Mouse (Mus musculus): Measurements from ENCODE around the gene Pla2g2e. TPM values are rescaled to one million over a fixed set of nuclear protein-coding genes. Genes with fewer than 3 reads are reported as not detected.

Gene Pla2g2e
- polyA plus RNA-seq (2014; fragmentation: Illumina TruSeq; extraction: RNeasy Lipid Tissue Mini Kit (QIAGEN cat#74804); ENCODE audit: low replicate concordance), result not detected

GRCm38 (mm10) chr4:138877731-138878130 lies at the start of gene Pla2g2e:
Gene Pla2g2e (plus strand): TSS chr4:138877942.

DNA sequence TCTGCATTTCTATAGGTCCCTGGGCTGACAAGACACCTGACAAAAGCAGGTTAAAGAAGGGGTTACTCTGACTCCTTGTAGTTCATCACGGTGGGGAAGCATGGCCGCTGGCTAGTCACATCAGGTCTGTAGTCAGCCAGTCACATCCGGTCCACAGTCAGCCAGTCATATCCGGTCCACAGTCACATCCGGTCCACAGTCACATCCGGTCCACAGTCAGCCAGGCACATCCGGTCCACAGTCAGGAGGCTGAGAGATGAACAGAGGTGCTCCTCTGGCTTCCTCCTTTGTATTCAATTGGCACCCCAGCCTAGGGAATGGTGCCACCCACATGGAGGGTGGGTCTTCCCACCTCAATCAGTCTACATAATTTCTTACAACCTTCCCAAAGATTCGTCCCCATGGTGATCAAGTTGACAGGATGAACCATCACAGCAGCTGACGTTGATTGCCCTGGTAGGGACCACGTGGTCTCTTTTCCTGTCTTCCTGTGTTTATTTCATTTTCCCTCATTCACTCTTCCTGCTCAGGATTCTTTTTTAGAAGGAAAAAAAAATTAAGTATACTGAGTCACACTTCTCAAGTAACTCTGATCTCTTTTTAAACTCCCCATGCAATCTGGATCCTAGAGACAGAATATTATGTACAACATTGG lies 14.3 kb upstream of the Pla2g2e start, which contains the start of gene Pla2g5:
Pla2g5 (minus strand) TSS at position 139 of the 655 bp plus-strand sequence.

GRCm38 (mm10) chr4:138873864-138874263 lies 3.9 kb upstream of the Pla2g2e start, which contains the start of gene Gm13030:
Gene Gm13030 (minus strand): TSS chr4:138873964.

DNA sequence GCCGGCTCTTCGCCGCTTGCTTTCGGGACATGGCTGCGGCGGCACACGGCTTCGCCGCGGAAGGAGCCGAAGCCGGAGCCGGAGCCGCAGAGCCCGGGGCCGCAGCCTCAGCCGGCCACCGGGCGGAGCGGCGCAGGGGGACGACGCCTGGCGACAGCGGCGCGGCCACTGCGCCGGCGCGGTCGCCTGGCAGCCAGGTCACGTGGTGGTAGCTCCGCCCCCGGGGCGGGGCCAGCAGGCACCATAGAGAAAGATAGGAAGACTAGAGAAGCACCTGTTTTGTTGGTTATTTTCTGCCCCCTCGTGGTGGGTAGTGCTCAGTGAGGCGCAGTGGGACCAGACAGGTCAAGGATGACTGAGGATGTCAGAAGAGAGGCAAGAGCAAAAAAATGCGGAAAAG lies 36.1 kb downstream of the Pla2g2e start, which contains the start of gene Otud3:
Otud3 (minus strand) TSS at position 149 of the 400 bp plus-strand sequence.

Other genes starting within 250 kb of the Pla2g2e start
- not detected for gene Vwa5b1, start 242.1 kb upstream of the Pla2g2e start, polyA plus RNA-seq (2014; fragmentation: Illumina TruSeq; extraction: RNeasy Lipid Tissue Mini Kit (QIAGEN cat#74804); ENCODE audit: low replicate concordance)
- not detected for gene Pla2g2c, start 153.2 kb upstream of the Pla2g2e start, polyA plus RNA-seq (2014; fragmentation: Illumina TruSeq; extraction: RNeasy Lipid Tissue Mini Kit (QIAGEN cat#74804); ENCODE audit: low replicate concordance)
- not detected for gene Ubxn10, start 140.8 kb upstream of the Pla2g2e start, polyA plus RNA-seq (2014; fragmentation: Illumina TruSeq; extraction: RNeasy Lipid Tissue Mini Kit (QIAGEN cat#74804); ENCODE audit: low replicate concordance)
- gene Pla2g2f, start 120.3 kb upstream of the Pla2g2e start, polyA plus RNA-seq (2014; fragmentation: Illumina TruSeq; extraction: RNeasy Lipid Tissue Mini Kit (QIAGEN cat#74804); ENCODE audit: low replicate concordance), result 0.33 TPM
- 8.3 TPM for gene Pla2g2d, start 102.2 kb upstream of the Pla2g2e start, polyA plus RNA-seq (2014; fragmentation: Illumina TruSeq; extraction: RNeasy Lipid Tissue Mini Kit (QIAGEN cat#74804); ENCODE audit: low replicate concordance)
- 0.48 TPM for gene Pla2g5, start 14.5 kb upstream of the Pla2g2e start, polyA plus RNA-seq (2014; fragmentation: Illumina TruSeq; extraction: RNeasy Lipid Tissue Mini Kit (QIAGEN cat#74804); ENCODE audit: low replicate concordance)
- gene Gm13030, start 4.0 kb upstream of the Pla2g2e start, polyA plus RNA-seq (2014; fragmentation: Illumina TruSeq; extraction: RNeasy Lipid Tissue Mini Kit (QIAGEN cat#74804); ENCODE audit: low replicate concordance), result not detected
- 2.1 TPM for gene Otud3, start 36.0 kb downstream of the Pla2g2e start, polyA plus RNA-seq (2014; fragmentation: Illumina TruSeq; extraction: RNeasy Lipid Tissue Mini Kit (QIAGEN cat#74804); ENCODE audit: low replicate concordance)
- 5.7 TPM for gene Rnf186, start 89.2 kb downstream of the Pla2g2e start, polyA plus RNA-seq (2014; fragmentation: Illumina TruSeq; extraction: RNeasy Lipid Tissue Mini Kit (QIAGEN cat#74804); ENCODE audit: low replicate concordance)
- 3.8 TPM for gene Tmco4, start 94.9 kb downstream of the Pla2g2e start, polyA plus RNA-seq (2014; fragmentation: Illumina TruSeq; extraction: RNeasy Lipid Tissue Mini Kit (QIAGEN cat#74804); ENCODE audit: low replicate concordance)
- gene Htr6, start 197.6 kb downstream of the Pla2g2e start, polyA plus RNA-seq (2014; fragmentation: Illumina TruSeq; extraction: RNeasy Lipid Tissue Mini Kit (QIAGEN cat#74804); ENCODE audit: low replicate concordance), result not detected
- 0.56 TPM for gene Nbl1, start 215.1 kb downstream of the Pla2g2e start, polyA plus RNA-seq (2014; fragmentation: Illumina TruSeq; extraction: RNeasy Lipid Tissue Mini Kit (QIAGEN cat#74804); ENCODE audit: low replicate concordance)

Data from small intestine, adult 10 weeks (tissue).